Mouse (Mus musculus) hindbrain, embryonic 12.5 days (tissue): ENCODE measurements at regions not wholly inside any gene's neighbourhood (a gene's known extent, or its start where the extent isn't known, plus 50 kb on each side); places are given as distances from the start of the nearest gene placed in this dataset.

Source experiments
- ATAC-seq: fragments of 200-750 bp; cut with Nextera tagmentation; 2 replicates; pipeline ENCODE4 v1.8.0; 2017; ENCODE audit warnings: moderate TSS enrichment; ENCODE audit not compliant: low FRiP score
- H3K27ac ChIP-seq: fragments of 300-500 bp; sonication (generic); 2 replicates; pipeline ENCODE4 v1.5.1; 2016; ENCODE audit warnings: mild to moderate bottlenecking
- H3K27me3 ChIP-seq: fragments of 300-500 bp; sonication (generic); 2 replicates; pipeline ENCODE4 v1.6.1; 2016; ENCODE audit warnings: mild to moderate bottlenecking
- H3K36me3 ChIP-seq: fragments of 300-500 bp; sonication (generic); 2 replicates; pipeline ENCODE4 v1.6.1; 2016; ENCODE audit warnings: mild to moderate bottlenecking
- H3K4me1 ChIP-seq: fragments of 300-500 bp; sonication (generic); 2 replicates; pipeline ENCODE4 v1.6.1; 2016
- H3K4me2 ChIP-seq: fragments of 300-500 bp; sonication (generic); replicated peaks from 2 replicates; pipeline ENCODE4 v1.6.1; 2016; ENCODE audit warnings: mild to moderate bottlenecking
- H3K4me3 ChIP-seq: fragments of 300-500 bp; sonication (generic); 2 replicates; pipeline ENCODE4 v1.5.1; 2016; ENCODE audit warnings: mild to moderate bottlenecking
- H3K9ac ChIP-seq: fragments of 300-500 bp; sonication (generic); 2 replicates; pipeline ENCODE4 v1.6.1; 2016; ENCODE audit warnings: mild to moderate bottlenecking, moderate library complexity
- H3K9me3 ChIP-seq: fragments of 300-500 bp; sonication (generic); replicated peaks from 2 replicates; pipeline ENCODE4 v1.6.1; 2016; ENCODE audit warnings: mild to moderate bottlenecking
- WGBS: fragments of 180-500 bp; shearing (Covaris S2); methylation state at CpG from one replicate; pipeline ENCODE4 v1.1.7; 2016; 5-methylcytosine and 5-hydroxymethylcytosine counted together

GRCm38 (mm10) chr7:125338177-125338751 lies 106.2 kb upstream of the Kdm8 start:
- no peaks in the 10 kb centered on the region for H3K9me3 ChIP-seq
- no peaks in the 10 kb centered on the region for H3K27me3 ChIP-seq
- no peak for ATAC-seq
- H3K27ac ChIP-seq, result no peak overlapping the region
- H3K9ac ChIP-seq, result no peak overlapping the region
- H3K4me2 ChIP-seq, result no peak overlapping the region
- WGBS, result 75% methylated on average over 6 of the region's 6 CpGs
- H3K36me3 ChIP-seq, result no peaks in the 10 kb centered on the region
- no peak overlapping the region for H3K4me3 ChIP-seq
- H3K4me1 ChIP-seq, result peaks cover 10% of the 10 kb centered on the region; the same call in 1 of the 2 replicates

- Histone ChIP-seq H3K4me1 (peaks cover 10% of the 10 kb centered on the region; the same call in 1 of the 2 replicates), H3K4me3 (no peak overlapping the region), H3K36me3 (no peaks in the 10 kb centered on the region), H3K27ac (peak overlapping the region; percentile 80), H3K9me3 (no peaks in the 10 kb centered on the region), H3K9ac (no peak overlapping the region), H3K4me2 (peak overlapping the region; percentile 14; the same call in 1 of the 2 replicates), H3K27me3 (no peaks in the 10 kb centered on the region)
- WGBS, result 60% methylated on average over 14 of the region's 14 CpGs
- peak; percentile 82 for ATAC-seq
These were observed 104.1 kb upstream of the Kdm8 start for GRCm38 (mm10) chr7:125340326-125340905.

GRCm38 (mm10) chr7:125349606-125350005 lies 94.9 kb upstream of the Kdm8 start:
- Histone ChIP-seq H3K4me1 (no peaks in the 10 kb centered on the region), H3K9me3 (no peaks in the 10 kb centered on the region), H3K4me2 (no peak overlapping the region), H3K27ac (no peak overlapping the region), H3K36me3 (no peaks in the 10 kb centered on the region), H3K27me3 (no peaks in the 10 kb centered on the region), H3K9ac (no peak overlapping the region), H3K4me3 (no peak overlapping the region)
- 89% methylated on average over 3 of the region's 3 CpGs for WGBS
- ATAC-seq, result no peak

GRCm38 (mm10) chr7:125354211-125354610 lies 90.3 kb upstream of the Kdm8 start:
- Histone ChIP-seq H3K27me3 (no peaks in the 10 kb centered on the region), H3K27ac (no peak overlapping the region), H3K4me2 (no peak overlapping the region), H3K4me3 (no peak overlapping the region), H3K36me3 (no peaks in the 10 kb centered on the region), H3K9me3 (no peaks in the 10 kb centered on the region), H3K9ac (no peak overlapping the region), H3K4me1 (no peaks in the 10 kb centered on the region)
- no peak for ATAC-seq
- 97% methylated on average over 1 of the region's 1 CpGs for WGBS

GRCm38 (mm10) chr7:125354956-125355355 lies 89.5 kb upstream of the Kdm8 start:
- Histone ChIP-seq H3K9me3 (no peaks in the 10 kb centered on the region), H3K36me3 (no peaks in the 10 kb centered on the region), H3K27me3 (no peaks in the 10 kb centered on the region), H3K4me1 (no peaks in the 10 kb centered on the region), H3K9ac (no peak overlapping the region), H3K27ac (no peak overlapping the region), H3K4me3 (no peak overlapping the region), H3K4me2 (no peak overlapping the region)
- ATAC-seq, result no peak
- 73% methylated on average over 10 of the region's 10 CpGs for WGBS

- Histone ChIP-seq H3K27me3 (no peaks in the 10 kb centered on the region), H3K4me2 (no peak overlapping the region), H3K27ac (no peak overlapping the region), H3K4me1 (no peaks in the 10 kb centered on the region), H3K4me3 (no peak overlapping the region), H3K9me3 (no peaks in the 10 kb centered on the region), H3K36me3 (no peaks in the 10 kb centered on the region), H3K9ac (no peak overlapping the region)
- no peak for ATAC-seq
- 54% methylated on average over 4 of the region's 4 CpGs for WGBS
These were observed 86.5 kb upstream of the Kdm8 start for GRCm38 (mm10) chr7:125358016-125358415.

- ATAC-seq, result no peak
- Histone ChIP-seq H3K27ac (no peak overlapping the region), H3K36me3 (no peaks in the 10 kb centered on the region), H3K4me2 (no peak overlapping the region), H3K4me3 (no peak overlapping the region), H3K9me3 (no peaks in the 10 kb centered on the region), H3K4me1 (no peaks in the 10 kb centered on the region), H3K9ac (no peak overlapping the region), H3K27me3 (no peaks in the 10 kb centered on the region)
- WGBS, result 67% methylated on average over 2 of the region's 2 CpGs
These were observed 61.5 kb upstream of the Kdm8 start for GRCm38 (mm10) chr7:125383021-125383420.

- Histone ChIP-seq H3K4me3 (no peak overlapping the region), H3K9me3 (no peaks in the 10 kb centered on the region), H3K4me1 (no peaks in the 10 kb centered on the region), H3K36me3 (no peaks in the 10 kb centered on the region), H3K27me3 (no peaks in the 10 kb centered on the region), H3K27ac (no peak overlapping the region), H3K4me2 (no peak overlapping the region), H3K9ac (no peak overlapping the region)
- 86% methylated on average over 4 of the region's 4 CpGs for WGBS
- ATAC-seq, result no peak
These were observed 60.3 kb upstream of the Kdm8 start for GRCm38 (mm10) chr7:125384171-125384570.

- H3K27ac ChIP-seq, result no peak overlapping the region
- H3K36me3 ChIP-seq, result no peaks in the 10 kb centered on the region
- WGBS, result 45% methylated on average over 3 of the region's 3 CpGs
- ATAC-seq, result no peak
- no peak overlapping the region for H3K9ac ChIP-seq
- peak overlapping the region; percentile 73; the same call in 1 of the 2 replicates for H3K4me2 ChIP-seq
- peaks cover 9% of the 10 kb centered on the region for H3K4me1 ChIP-seq
- no peaks in the 10 kb centered on the region for H3K9me3 ChIP-seq
- H3K27me3 ChIP-seq, result peaks cover 13% of the 10 kb centered on the region
- peak overlapping the region; percentile 33; the same call in 1 of the 2 replicates for H3K4me3 ChIP-seq
These were observed 51.9 kb upstream of the Kdm8 start for GRCm38 (mm10) chr7:125392536-125392935.

GRCm38 (mm10) chr7:125393228-125393627 lies 51.2 kb upstream of the Kdm8 start:
- Histone ChIP-seq H3K36me3 (no peaks in the 10 kb centered on the region), H3K4me1 (peaks cover 9% of the 10 kb centered on the region), H3K27ac (peak overlapping the region; percentile 49; the same call in 1 of the 2 replicates), H3K4me2 (peak overlapping the region; percentile 73), H3K9ac (peak overlapping the region; percentile 58), H3K27me3 (peaks cover 13% of the 10 kb centered on the region), H3K9me3 (no peaks in the 10 kb centered on the region), H3K4me3 (peak overlapping the region; percentile 33)
- peak; percentile 78 for ATAC-seq
- WGBS, result 1% methylated on average over 15 of the region's 16 CpGs

GRCm38 (mm10) chr7:125393654-125394346 lies 50.7 kb upstream of the Kdm8 start:
- Histone ChIP-seq H3K9me3 (no peaks in the 10 kb centered on the region), H3K4me1 (peaks cover 9% of the 10 kb centered on the region), H3K4me2 (peak overlapping the region; percentile 73), H3K9ac (peak overlapping the region; percentile 58), H3K27me3 (peaks cover 13% of the 10 kb centered on the region), H3K27ac (peak overlapping the region; percentile 49; the same call in 1 of the 2 replicates), H3K36me3 (no peaks in the 10 kb centered on the region), H3K4me3 (peak overlapping the region; percentile 33)
- under 1% methylated on average over 33 of the region's 33 CpGs for WGBS
- ATAC-seq, result peak; percentile 94
